Mouse (Mus musculus) bone marrow macrophage, adult 2 months (primary cell): ENCODE data around the gene Nmb.

Source experiments
- CTCF ChIP-seq: IDR thresholded peaks from 2 replicates; pipeline ENCODE4 v1.5.1; 2012; ENCODE audit warnings: low read depth, mild to moderate bottlenecking, low read length, moderate library complexity
- POLR2A ChIP-seq: IDR thresholded peaks from 2 replicates; pipeline ENCODE4 v1.6.1; 2012; ENCODE audit warnings: mild to moderate bottlenecking, low read depth, low read length, borderline replicate concordance

DNA sequence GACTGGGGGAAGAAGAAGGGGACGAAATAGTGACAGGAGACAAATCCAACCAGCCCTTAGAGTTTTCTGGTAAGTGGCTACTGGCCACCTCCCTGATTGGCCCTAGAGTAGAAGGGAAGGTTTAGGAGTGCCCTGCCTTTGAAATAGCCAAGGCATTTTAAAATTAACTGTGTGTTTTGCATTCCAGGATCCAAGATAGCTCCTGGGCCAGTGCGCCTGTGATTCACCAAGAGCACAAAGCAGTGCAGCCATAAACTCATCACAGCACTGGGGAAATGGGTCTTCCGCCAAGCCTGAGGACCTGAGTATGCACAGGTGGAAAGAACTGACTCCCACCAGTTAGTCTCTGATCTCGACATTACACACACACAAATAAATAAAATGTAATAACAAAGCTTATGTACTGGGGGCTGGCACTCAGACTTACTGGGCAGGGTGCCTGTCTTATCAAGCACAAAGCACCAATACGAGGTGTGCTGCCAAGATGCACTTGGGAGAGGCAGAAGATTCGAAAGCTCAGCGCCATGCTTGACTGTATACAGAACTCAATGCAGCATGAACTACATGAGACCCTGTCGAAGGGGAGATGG, 26.8 kb upstream of the Nmb start:
- no peak for TF ChIP-seq POLR2A
- no peak for TF ChIP-seq CTCF
